Mouse (Mus musculus): Measurements from ENCODE around the gene Dnajc28. TPM values are rescaled to one million over a fixed set of nuclear protein-coding genes. Genes with fewer than 3 reads are reported as not detected.

Dnajc28 gene
- total RNA-seq (2014; rRNA removed; ENCODE audit: low replicate concordance) = 4.6 and 10.7 TPM in 2 replicates
- polyA plus RNA-seq (2015; fragmentation: Nextera tagmentation; extraction: Ambion mirVana) = 9.9 and 15.2 TPM in 2 replicates

GRCm38 (mm10) chr16:91618511-91619501, at the start of gene Dnajc28:
TSS of gene Dnajc28 (minus strand) at chr16:91619026.
- Histone ChIP-seq H3K4me2 (ENCODE audit: low read depth, low read length) (peak within 1 kb of the TSS; percentile 78), H3K27ac (ENCODE audit: low read depth) (no peak within 1 kb of the TSS), H3K27me3 (ENCODE audit: control insufficient read depth, insufficient read depth, low read length) (no peaks in the 10 kb centered on the region), H3K36me3 (replicated peaks; ENCODE audit: control insufficient read depth, insufficient read depth, low read length) (peaks cover 31% of the 10 kb centered on the region), H3K4me1 (ENCODE audit: control insufficient read depth, insufficient read depth) (no peaks in the 10 kb centered on the region), H3K9ac (replicated peaks; ENCODE audit: low read depth, low read length) (peak within 1 kb of the TSS; percentile 56), H3K9me3 (replicated peaks; ENCODE audit: control insufficient read depth, low read length) (no peaks in the 10 kb centered on the region), H3K4me3 (ENCODE audit: low read depth, low read length) (peak within 1 kb of the TSS; percentile 57)
- TF ChIP-seq EP300 (IDR thresholded peaks at IDR 0.05; ENCODE audit: low read depth) (no peak), CTCF (IDR thresholded peaks at IDR 0.05; ENCODE audit: low read depth) (no peak)
- WGBS = 10% methylated on average over 39 of the region's 39 CpGs
- ATAC-seq (ENCODE audit: insufficient read depth, low read depth) (peak; percentile 88), DNase-seq (ENCODE audit: low spot score) (peak; percentile 82)

GRCm38 (mm10) chr16:91663795-91664194, 45.0 kb upstream of the Dnajc28 start:
- DNase-seq (ENCODE audit: low spot score) (no peak), ATAC-seq (ENCODE audit: insufficient read depth, low read depth) (no peak)
- Histone ChIP-seq H3K4me3 (ENCODE audit: low read depth, low read length) (no peak overlapping the region), H3K27ac (ENCODE audit: low read depth) (no peak overlapping the region), H3K9ac (replicated peaks; ENCODE audit: low read depth, low read length) (no peak overlapping the region), H3K4me1 (ENCODE audit: control insufficient read depth, insufficient read depth) (0 out of 2 replicates have a peak, but pooled peaks cover 7% of the 10 kb centered on the region), H3K4me2 (ENCODE audit: low read depth, low read length) (no peak overlapping the region), H3K36me3 (replicated peaks; ENCODE audit: control insufficient read depth, insufficient read depth, low read length) (peaks cover 85% of the 10 kb centered on the region), H3K27me3 (ENCODE audit: control insufficient read depth, insufficient read depth, low read length) (no peaks in the 10 kb centered on the region), H3K9me3 (replicated peaks; ENCODE audit: control insufficient read depth, low read length) (no peaks in the 10 kb centered on the region)
- no peak for TF ChIP-seq EP300 (IDR thresholded peaks at IDR 0.05; ENCODE audit: low read depth)
- no peak for TF ChIP-seq CTCF (IDR thresholded peaks at IDR 0.05; ENCODE audit: low read depth)
- WGBS = 90% methylated on average over 3 of the region's 3 CpGs

- H3K9me3 ChIP-seq (replicated peaks; ENCODE audit: control insufficient read depth, low read length) = no peaks in the 10 kb centered on the region
- peaks cover 90% of the 10 kb centered on the region for H3K36me3 ChIP-seq (replicated peaks; ENCODE audit: control insufficient read depth, insufficient read depth, low read length)
- H3K27ac ChIP-seq (ENCODE audit: low read depth) = no peak overlapping the region
- WGBS = 77% methylated on average over 16 of the region's 16 CpGs
- H3K9ac ChIP-seq (replicated peaks; ENCODE audit: low read depth, low read length) = no peak overlapping the region
- no peaks in the 10 kb centered on the region for H3K27me3 ChIP-seq (ENCODE audit: control insufficient read depth, insufficient read depth, low read length)
- no peak for TF ChIP-seq EP300 (IDR thresholded peaks at IDR 0.05; ENCODE audit: low read depth)
- no peak for TF ChIP-seq CTCF (IDR thresholded peaks at IDR 0.05; ENCODE audit: low read depth)
- no peak overlapping the region for H3K4me2 ChIP-seq (ENCODE audit: low read depth, low read length)
- ATAC-seq (ENCODE audit: insufficient read depth, low read depth) (no peak), DNase-seq (ENCODE audit: low spot score) (no peak)
- no peak overlapping the region for H3K4me3 ChIP-seq (ENCODE audit: low read depth, low read length)
- 0 out of 2 replicates have a peak, but pooled peaks cover 7% of the 10 kb centered on the region for H3K4me1 ChIP-seq (ENCODE audit: control insufficient read depth, insufficient read depth)
Observed at GRCm38 (mm10) chr16:91662336-91662735, 43.5 kb upstream of the Dnajc28 start.

- Histone ChIP-seq H3K4me2 (ENCODE audit: low read depth, low read length) (no peak overlapping the region), H3K4me3 (ENCODE audit: low read depth, low read length) (no peak overlapping the region), H3K9ac (replicated peaks; ENCODE audit: low read depth, low read length) (no peak overlapping the region), H3K27ac (ENCODE audit: low read depth) (no peak overlapping the region), H3K9me3 (replicated peaks; ENCODE audit: control insufficient read depth, low read length) (no peaks in the 10 kb centered on the region), H3K27me3 (ENCODE audit: control insufficient read depth, insufficient read depth, low read length) (no peaks in the 10 kb centered on the region), H3K36me3 (replicated peaks; ENCODE audit: control insufficient read depth, insufficient read depth, low read length) (peaks cover 90% of the 10 kb centered on the region), H3K4me1 (ENCODE audit: control insufficient read depth, insufficient read depth) (0 out of 2 replicates have a peak, but pooled peaks cover 7% of the 10 kb centered on the region)
- TF ChIP-seq EP300 (IDR thresholded peaks at IDR 0.05; ENCODE audit: low read depth) = no peak
- no peak for TF ChIP-seq CTCF (IDR thresholded peaks at IDR 0.05; ENCODE audit: low read depth)
- no peak for DNase-seq (ENCODE audit: low spot score)
- 78% methylated on average over 1 of the region's 1 CpGs for WGBS
- ATAC-seq (ENCODE audit: insufficient read depth, low read depth) = no peak
Observed at GRCm38 (mm10) chr16:91661397-91661796, 42.6 kb upstream of the Dnajc28 start.

GRCm38 (mm10) chr16:91659798-91660197, 41.0 kb upstream of the Dnajc28 start:
- no peak for DNase-seq (ENCODE audit: low spot score)
- Histone ChIP-seq H3K36me3 (replicated peaks; ENCODE audit: control insufficient read depth, insufficient read depth, low read length) (peaks cover 90% of the 10 kb centered on the region), H3K9me3 (replicated peaks; ENCODE audit: control insufficient read depth, low read length) (no peaks in the 10 kb centered on the region), H3K9ac (replicated peaks; ENCODE audit: low read depth, low read length) (no peak overlapping the region), H3K4me1 (ENCODE audit: control insufficient read depth, insufficient read depth) (0 out of 2 replicates have a peak, but pooled peaks cover 7% of the 10 kb centered on the region), H3K27ac (ENCODE audit: low read depth) (no peak overlapping the region), H3K27me3 (ENCODE audit: control insufficient read depth, insufficient read depth, low read length) (no peaks in the 10 kb centered on the region), H3K4me2 (ENCODE audit: low read depth, low read length) (no peak overlapping the region), H3K4me3 (ENCODE audit: low read depth, low read length) (no peak overlapping the region)
- WGBS = 96% methylated on average over 20 of the region's 20 CpGs
- TF ChIP-seq CTCF (IDR thresholded peaks at IDR 0.05; ENCODE audit: low read depth) = no peak
- no peak for TF ChIP-seq EP300 (IDR thresholded peaks at IDR 0.05; ENCODE audit: low read depth)
- no peak for ATAC-seq (ENCODE audit: insufficient read depth, low read depth)
